Mouse (Mus musculus) right cerebral cortex, postnatal 14 days (tissue): Measurements from ENCODE around the gene Sbno2.

Source experiments
- DNase-seq: peaks from one replicate; pipeline ENCODE4 v3.0.0; 2022

The Sbno2 gene

GRCm38 (mm10) chr10:80032799-80033480, 72.4 kb downstream of the Sbno2 start:
- DNase-seq: no peak

GRCm38 (mm10) chr10:80030736-80031135, 74.6 kb downstream of the Sbno2 start:
- no peak for DNase-seq

- DNase-seq: no peak
These were observed 75.2 kb downstream of the Sbno2 start for GRCm38 (mm10) chr10:80030191-80030590.

GRCm38 (mm10) chr10:80028521-80028846, 76.9 kb downstream of the Sbno2 start:
- DNase-seq: no peak

GRCm38 (mm10) chr10:80027681-80028520, 77.5 kb downstream of the Sbno2 start:
- DNase-seq: no peak

- no peak for DNase-seq
These were observed 79.5 kb downstream of the Sbno2 start for GRCm38 (mm10) chr10:80025889-80026288.

GRCm38 (mm10) chr10:80025463-80025862, 79.9 kb downstream of the Sbno2 start:
- DNase-seq: no peak

- DNase-seq: no peak
These were observed 80.4 kb downstream of the Sbno2 start for GRCm38 (mm10) chr10:80025044-80025347.

- DNase-seq: no peak
These were observed 80.9 kb downstream of the Sbno2 start for GRCm38 (mm10) chr10:80024229-80025043.

- DNase-seq: no peak
These were observed 81.6 kb downstream of the Sbno2 start for GRCm38 (mm10) chr10:80023758-80024157.

- DNase-seq: no peak
These were observed 82.6 kb downstream of the Sbno2 start for GRCm38 (mm10) chr10:80022806-80023205.

GRCm38 (mm10) chr10:80022164-80022563, 83.2 kb downstream of the Sbno2 start:
- DNase-seq: no peak

- DNase-seq: no peak
These were observed 84.1 kb downstream of the Sbno2 start for GRCm38 (mm10) chr10:80021320-80021641.

GRCm38 (mm10) chr10:80020603-80021319, 84.6 kb downstream of the Sbno2 start:
- DNase-seq: no peak

GRCm38 (mm10) chr10:80020191-80020590, 85.2 kb downstream of the Sbno2 start:
- no peak for DNase-seq

- no peak for DNase-seq
These were observed 85.8 kb downstream of the Sbno2 start for GRCm38 (mm10) chr10:80019471-80020131.

- DNase-seq: no peak
These were observed 86.6 kb downstream of the Sbno2 start for GRCm38 (mm10) chr10:80018739-80019297.

GRCm38 (mm10) chr10:80017771-80018170, 87.6 kb downstream of the Sbno2 start:
- DNase-seq: no peak

GRCm38 (mm10) chr10:80017361-80017760, 88.0 kb downstream of the Sbno2 start:
- DNase-seq: no peak

GRCm38 (mm10) chr10:80016931-80017330, 88.4 kb downstream of the Sbno2 start:
- no peak for DNase-seq

GRCm38 (mm10) chr10:80016511-80016910, 88.9 kb downstream of the Sbno2 start, which contains the start of gene Arhgap45:
Arhgap45 (plus strand) TSS chr10:80016653.
- no peak for DNase-seq

- DNase-seq: no peak
These were observed 89.8 kb downstream of the Sbno2 start for GRCm38 (mm10) chr10:80015583-80015982.
